Mouse (Mus musculus): ENCODE measurements around the gene Sumo1.
A peak's percentile ranks its signal among the peaks of the same experiment; 100 is the strongest.

The Sumo1 gene

GRCm38 (mm10) chr1:59593622-59594035 is 77.0 kb downstream of the Sumo1 start:
- DNase-seq (ENCODE audit: low spot score): no peak

GRCm38 (mm10) chr1:59592876-59593275 is 77.8 kb downstream of the Sumo1 start:
- DNase-seq (ENCODE audit: low spot score): no peak

GRCm38 (mm10) chr1:59592359-59592758 is 78.3 kb downstream of the Sumo1 start:
- no peak for DNase-seq (ENCODE audit: low spot score)

- no peak for DNase-seq (ENCODE audit: low spot score)
Observed at GRCm38 (mm10) chr1:59589271-59589670, 81.4 kb downstream of the Sumo1 start.

GRCm38 (mm10) chr1:59584656-59585410 is 85.8 kb downstream of the Sumo1 start:
- peak; percentile 30 for DNase-seq (ENCODE audit: low spot score)

GRCm38 (mm10) chr1:59580880-59581279 is 89.8 kb downstream of the Sumo1 start:
- no peak for DNase-seq (ENCODE audit: low spot score)

- DNase-seq (ENCODE audit: low spot score): no peak
Observed at GRCm38 (mm10) chr1:59580131-59580751, 90.4 kb downstream of the Sumo1 start.

GRCm38 (mm10) chr1:59579327-59579726 is 91.3 kb downstream of the Sumo1 start:
- DNase-seq (ENCODE audit: low spot score): no peak

GRCm38 (mm10) chr1:59578770-59579169 is 91.9 kb downstream of the Sumo1 start:
- DNase-seq (ENCODE audit: low spot score): no peak

- no peak for DNase-seq (ENCODE audit: low spot score)
Observed at GRCm38 (mm10) chr1:59574262-59575187, 96.1 kb downstream of the Sumo1 start.

- DNase-seq (ENCODE audit: low spot score): no peak
Observed at GRCm38 (mm10) chr1:59573843-59574242, 96.8 kb downstream of the Sumo1 start.

GRCm38 (mm10) chr1:59571502-59571901 is 99.1 kb downstream of the Sumo1 start:
- DNase-seq (ENCODE audit: low spot score): no peak

- no peak for DNase-seq (ENCODE audit: low spot score)
Observed at GRCm38 (mm10) chr1:59570767-59571166, 99.9 kb downstream of the Sumo1 start.

GRCm38 (mm10) chr1:59569301-59569700 is 101.3 kb downstream of the Sumo1 start:
- no peak for DNase-seq (ENCODE audit: low spot score)

GRCm38 (mm10) chr1:59568283-59568682 is 102.4 kb downstream of the Sumo1 start:
- no peak for DNase-seq (ENCODE audit: low spot score)

GRCm38 (mm10) chr1:59567521-59567920 is 103.1 kb downstream of the Sumo1 start:
- DNase-seq (ENCODE audit: low spot score): no peak

- no peak for DNase-seq (ENCODE audit: low spot score)
Observed at GRCm38 (mm10) chr1:59566926-59567325, 103.7 kb downstream of the Sumo1 start.

GRCm38 (mm10) chr1:59566281-59566680 is 104.4 kb downstream of the Sumo1 start:
- no peak for DNase-seq (ENCODE audit: low spot score)

- no peak for DNase-seq (ENCODE audit: low spot score)
Observed at GRCm38 (mm10) chr1:59565804-59566203, 104.8 kb downstream of the Sumo1 start.

- DNase-seq (ENCODE audit: low spot score): no peak
Observed at GRCm38 (mm10) chr1:59563581-59563980, 107.1 kb downstream of the Sumo1 start.

- DNase-seq (ENCODE audit: low spot score): no peak
Observed at GRCm38 (mm10) chr1:59553708-59554107, 116.9 kb downstream of the Sumo1 start.

- no peak for DNase-seq (ENCODE audit: low spot score)
Observed at GRCm38 (mm10) chr1:59550996-59551395, 119.6 kb downstream of the Sumo1 start.

GRCm38 (mm10) chr1:59550227-59550626 is 120.4 kb downstream of the Sumo1 start:
- no peak for DNase-seq (ENCODE audit: low spot score)

All from ovary, adult 18-20 months (tissue).